Mouse (Mus musculus) embryonic facial prominence, embryonic 11.5 days (tissue): ENCODE results near the gene Spout1. TPM values are rescaled to one million over a fixed set of nuclear protein-coding genes. Genes with fewer than 3 reads are reported as not detected.
A peak's percentile ranks its signal among the peaks of the same experiment; 100 is the strongest.

Experiments
- ATAC-seq: fragments of 200-750 bp; cut with Nextera tagmentation; replicated peaks from 2 replicates; pipeline ENCODE4 v1.8.0; 2017; ENCODE audit warnings: low read depth; ENCODE audit not compliant: insufficient number of reproducible peaks, low FRiP score, low TSS enrichment
- DNase-seq: peaks from one replicate; pipeline ENCODE4 v3.0.0-alpha.2; 2015; ENCODE audit warnings: low spot score
- H3K27ac ChIP-seq: fragments of 300-500 bp; sonication (generic); replicated peaks from 2 replicates; pipeline ENCODE4 v1.5.1; 2014; ENCODE audit warnings: mild to moderate bottlenecking, low read depth, low read length, control low read depth
- H3K27me3 ChIP-seq: fragments of 300-500 bp; sonication (generic); 2 replicates; pipeline ENCODE4 v1.6.1; 2014; ENCODE audit warnings: mild to moderate bottlenecking, low read length, moderate library complexity, mixed read lengths; ENCODE audit not compliant: control insufficient read depth, insufficient read depth
- H3K36me3 ChIP-seq: fragments of 300-500 bp; sonication (generic); replicated peaks from 2 replicates; pipeline ENCODE4 v1.6.1; 2014; ENCODE audit warnings: low read depth, mild to moderate bottlenecking, low read length, moderate library complexity, mixed read lengths; ENCODE audit not compliant: control insufficient read depth, insufficient read depth
- H3K4me1 ChIP-seq: fragments of 300-500 bp; sonication (generic); 2 replicates; pipeline ENCODE4 v1.6.1; 2014; ENCODE audit warnings: low read length, mixed read lengths; ENCODE audit not compliant: control insufficient read depth, insufficient read depth
- H3K4me2 ChIP-seq: fragments of 300-500 bp; sonication (generic); 2 replicates; pipeline ENCODE4 v1.6.1; 2014; ENCODE audit warnings: low read depth, mild to moderate bottlenecking, control low read depth, low read length, moderate library complexity
- H3K4me3 ChIP-seq: fragments of 300-500 bp; sonication (generic); 2 replicates; pipeline ENCODE4 v1.5.1; 2014; ENCODE audit warnings: low read depth, low read length, control low read depth
- H3K9ac ChIP-seq: fragments of 300-500 bp; sonication (generic); replicated peaks from 2 replicates; pipeline ENCODE4 v1.6.1; 2014; ENCODE audit warnings: mild to moderate bottlenecking, control low read depth, low read length
- H3K9me3 ChIP-seq: fragments of 300-500 bp; sonication (generic); replicated peaks from 2 replicates; pipeline ENCODE4 v1.6.1; 2016; ENCODE audit warnings: mild to moderate bottlenecking, low read length, inconsistent platforms, mixed read lengths; ENCODE audit not compliant: control insufficient read depth
- WGBS: fragments of 180-500 bp; shearing (Covaris S2); extraction: QIAGEN DNeasy Blood & Tissue Kit; methylation state at CpG from one replicate; pipeline ENCODE4 v1.1.7; 2014; 5-methylcytosine and 5-hydroxymethylcytosine counted together
- polyA plus RNA-seq: library from polyadenylated mRNA; unstranded; fragments of >200 nt; fragmentation: Nextera tagmentation; extraction: Ambion mirVana; gene quantifications from 2 replicates; pipeline ENCODE4 v1.2.1, GENCODE M21; 2014

Spout1 gene
- polyA plus RNA-seq, 1 experiment from 2014 or later = 75.4 TPM

- no peak for DNase-seq
- Histone ChIP-seq H3K4me1 (peaks cover 3% of the 10 kb centered on the region; the same call in 1 of the 2 replicates), H3K9ac (no peak overlapping the region), H3K4me2 (no peak overlapping the region), H3K4me3 (no peak overlapping the region), H3K27me3 (no peaks in the 10 kb centered on the region), H3K9me3 (no peaks in the 10 kb centered on the region), H3K27ac (no peak overlapping the region), H3K36me3 (no peaks in the 10 kb centered on the region)
- 71% methylated on average over 5 of the region's 5 CpGs for WGBS
- ATAC-seq = no peak
Measured at GRCm38 (mm10) chr2:30207886-30208285, 29.6 kb upstream of the Spout1 start.

DNA sequence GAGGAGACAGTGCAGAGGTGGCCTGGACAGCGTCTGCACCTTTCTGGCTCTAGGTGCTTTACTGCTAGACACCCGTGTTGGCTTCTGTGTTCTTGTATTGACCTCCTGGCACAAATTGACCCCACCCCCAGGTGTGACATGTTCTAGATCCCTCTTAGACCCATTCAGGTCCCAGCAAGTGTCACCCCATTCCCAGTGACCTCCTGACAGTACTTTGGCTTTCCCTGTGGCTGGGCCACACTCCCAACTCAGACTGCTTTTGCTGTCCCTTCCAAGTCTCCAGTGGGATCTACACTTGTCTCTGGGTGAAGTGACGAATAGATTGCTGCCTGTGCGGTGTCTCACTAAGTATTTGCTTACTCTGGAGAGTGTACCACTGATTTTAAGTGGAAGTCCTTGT lies 29.1 kb upstream of the Spout1 start:
- Histone ChIP-seq H3K4me3 (no peak overlapping the region), H3K4me2 (no peak overlapping the region), H3K9ac (no peak overlapping the region), H3K36me3 (no peaks in the 10 kb centered on the region), H3K27ac (no peak overlapping the region), H3K4me1 (peaks cover 3% of the 10 kb centered on the region; the same call in 1 of the 2 replicates), H3K27me3 (no peaks in the 10 kb centered on the region), H3K9me3 (no peaks in the 10 kb centered on the region)
- 83% methylated on average over 4 of the region's 4 CpGs for WGBS
- ATAC-seq (no peak), DNase-seq (no peak)

GRCm38 (mm10) chr2:30205629-30206357 lies 27.5 kb upstream of the Spout1 start, which contains the start of gene Kyat1:
Kyat1 (minus strand) TSS chr2:30205847.
- Histone ChIP-seq H3K4me1 (peaks cover 3% of the 10 kb centered on the region; the same call in 1 of the 2 replicates), H3K36me3 (no peaks in the 10 kb centered on the region), H3K9me3 (no peaks in the 10 kb centered on the region), H3K4me2 (peak within 1 kb of the TSS; percentile 90), H3K9ac (peak within 1 kb of the TSS; percentile 64), H3K27me3 (no peaks in the 10 kb centered on the region), H3K4me3 (peak within 1 kb of the TSS; percentile 78), H3K27ac (no peak within 1 kb of the TSS)
- DNase-seq = peak; percentile 96
- ATAC-seq = peak; percentile 94
- under 1% methylated on average over 44 of the region's 44 CpGs for WGBS

- Histone ChIP-seq H3K9ac (peak overlapping the region; percentile 64), H3K9me3 (no peaks in the 10 kb centered on the region), H3K4me2 (peak overlapping the region; percentile 90), H3K4me3 (peak overlapping the region; percentile 78), H3K27me3 (no peaks in the 10 kb centered on the region), H3K4me1 (peaks cover 3% of the 10 kb centered on the region; the same call in 1 of the 2 replicates), H3K36me3 (no peaks in the 10 kb centered on the region), H3K27ac (no peak overlapping the region)
- DNase-seq (peak; percentile 40), ATAC-seq (peak; percentile 40)
- WGBS = 2% methylated on average over 13 of the region's 13 CpGs
Measured at GRCm38 (mm10) chr2:30205255-30205628, 27.0 kb upstream of the Spout1 start.

- ATAC-seq (no peak), DNase-seq (peak; percentile 47)
- Histone ChIP-seq H3K36me3 (no peaks in the 10 kb centered on the region), H3K27me3 (no peaks in the 10 kb centered on the region), H3K4me2 (no peak overlapping the region), H3K4me3 (no peak overlapping the region), H3K9me3 (no peaks in the 10 kb centered on the region), H3K27ac (no peak overlapping the region), H3K9ac (no peak overlapping the region), H3K4me1 (peaks cover 3% of the 10 kb centered on the region; the same call in 1 of the 2 replicates)
- WGBS = 80% methylated on average over 7 of the region's 7 CpGs
Measured at GRCm38 (mm10) chr2:30203439-30203838, 25.2 kb upstream of the Spout1 start.

DNA sequence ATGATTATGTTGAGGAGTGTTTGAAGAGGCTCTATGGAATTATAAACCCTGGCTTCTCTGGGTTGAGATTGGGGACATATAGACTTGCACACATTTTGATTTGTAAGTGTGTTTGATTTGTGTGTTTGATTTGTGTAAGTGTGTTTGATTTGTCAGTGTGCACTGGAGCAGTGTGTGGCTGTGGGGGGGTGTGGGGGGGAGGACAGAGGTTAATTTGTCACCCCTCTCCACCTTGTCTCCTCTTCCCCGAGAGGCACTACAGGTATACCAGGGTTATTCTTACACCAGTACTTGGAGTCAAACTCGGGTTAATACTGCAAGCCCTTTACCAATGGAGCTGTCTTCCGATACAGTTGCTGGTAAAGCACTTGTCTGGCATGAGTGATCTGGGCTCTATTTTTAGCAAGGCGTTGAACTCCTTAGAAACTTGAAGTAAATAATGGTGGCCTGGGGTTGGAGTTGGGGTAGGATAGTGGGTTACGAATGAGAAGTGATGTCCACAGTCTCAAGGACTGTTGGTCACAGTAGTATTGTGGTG lies 22.2 kb upstream of the Spout1 start:
- no peaks in the 10 kb centered on the region for H3K27me3 ChIP-seq
- H3K9ac ChIP-seq = no peak overlapping the region
- ATAC-seq = no peak
- H3K4me2 ChIP-seq = no peak overlapping the region
- no peak overlapping the region for H3K4me3 ChIP-seq
- WGBS = 89% methylated on average over 5 of the region's 5 CpGs
- peaks cover 3% of the 10 kb centered on the region; the same call in 1 of the 2 replicates for H3K4me1 ChIP-seq
- no peak for DNase-seq
- no peaks in the 10 kb centered on the region for H3K9me3 ChIP-seq
- no peaks in the 10 kb centered on the region for H3K36me3 ChIP-seq
- no peak overlapping the region for H3K27ac ChIP-seq

DNA sequence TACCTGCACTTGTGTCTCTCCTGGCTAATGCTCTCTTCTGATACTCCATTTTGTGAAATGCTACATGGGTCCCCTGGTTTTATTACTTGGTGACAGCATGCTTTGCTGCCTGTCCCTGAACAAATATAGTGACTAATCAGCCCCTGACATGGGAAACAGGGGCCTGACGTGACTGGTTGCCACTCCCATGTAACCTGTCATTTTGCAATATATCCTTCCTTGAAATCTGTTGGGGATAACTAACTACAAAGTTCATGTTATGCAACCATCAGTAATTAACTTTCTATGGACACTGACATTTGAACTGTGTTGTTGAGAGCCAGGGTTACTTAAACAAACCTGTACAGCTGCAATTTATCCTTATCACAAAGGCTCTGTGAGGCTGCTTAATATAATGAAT lies 21.7 kb upstream of the Spout1 start:
- 62% methylated on average over 1 of the region's 1 CpGs for WGBS
- DNase-seq (no peak), ATAC-seq (no peak)
- no peaks in the 10 kb centered on the region for H3K27me3 ChIP-seq
- no peak overlapping the region for H3K4me2 ChIP-seq
- no peaks in the 10 kb centered on the region for H3K36me3 ChIP-seq
- H3K4me1 ChIP-seq = peaks cover 3% of the 10 kb centered on the region; the same call in 1 of the 2 replicates
- no peaks in the 10 kb centered on the region for H3K9me3 ChIP-seq
- H3K27ac ChIP-seq = no peak overlapping the region
- H3K9ac ChIP-seq = no peak overlapping the region
- no peak overlapping the region for H3K4me3 ChIP-seq

- ATAC-seq (no peak), DNase-seq (no peak)
- no peaks in the 10 kb centered on the region for H3K9me3 ChIP-seq
- WGBS = 66% methylated on average over 4 of the region's 4 CpGs
- H3K27me3 ChIP-seq = no peaks in the 10 kb centered on the region
- no peak overlapping the region for H3K4me3 ChIP-seq
- no peaks in the 10 kb centered on the region for H3K36me3 ChIP-seq
- no peak overlapping the region for H3K9ac ChIP-seq
- H3K4me1 ChIP-seq = no peaks in the 10 kb centered on the region
- H3K27ac ChIP-seq = no peak overlapping the region
- no peak overlapping the region for H3K4me2 ChIP-seq
Measured at GRCm38 (mm10) chr2:30198021-30198420, 19.8 kb upstream of the Spout1 start.
